Mouse (Mus musculus): ENCODE measurements around the gene Arvcf.

DNA sequence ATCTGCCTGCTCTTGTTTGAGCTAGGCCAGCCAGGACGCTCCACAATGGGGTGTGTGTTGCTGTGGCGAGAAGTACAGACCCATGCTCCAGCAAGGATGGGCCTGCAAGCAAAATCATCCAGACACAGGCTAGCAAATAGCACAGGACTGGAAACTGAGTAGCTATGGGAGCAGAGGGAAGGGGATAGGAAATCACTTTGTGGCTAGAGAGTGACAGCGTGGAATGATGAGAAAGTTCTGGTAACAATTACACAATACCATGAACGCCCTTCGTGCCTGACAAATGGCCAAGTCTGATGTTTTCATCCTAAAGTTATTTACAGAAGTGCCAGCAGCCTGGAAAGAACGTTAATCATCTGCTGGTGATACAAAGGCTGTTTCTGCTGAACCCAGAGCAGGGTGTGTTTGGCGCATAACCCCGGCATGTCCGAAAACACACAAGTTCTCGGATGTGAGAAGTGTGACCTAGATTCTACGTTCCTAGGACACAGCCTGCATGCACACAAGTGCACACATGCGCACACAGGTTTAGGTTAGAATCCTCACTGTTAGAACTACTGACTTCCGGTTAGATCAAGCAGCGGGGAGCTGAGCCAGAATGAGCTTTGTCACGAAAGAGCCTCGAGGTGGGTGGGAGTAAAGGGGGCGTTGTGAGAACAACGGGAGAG, 68.2 kb downstream of the Arvcf start:
- TF ChIP-seq POLR2A (IDR thresholded peaks at IDR 0.05; ENCODE audit: borderline replicate concordance, extremely low read depth, low read depth, low read length) (no peak), CTCF (IDR thresholded peaks at IDR 0.05; ENCODE audit: insufficient read depth, low read length) (no peak)

Data from lung, adult 2 months (tissue).